Mouse (Mus musculus) limb, embryonic 13.5 days (tissue): ENCODE measurements at regions not wholly inside any gene's neighbourhood (a gene's known extent, or its start where the extent isn't known, plus 50 kb on each side); places are given as distances from the start of the nearest gene placed in this dataset.

ENCODE experiments used
- ATAC-seq: fragments of 200-750 bp; cut with Nextera tagmentation; 2 replicates; pipeline ENCODE4 v1.8.0; 2017; ENCODE audit warnings: low read depth, moderate number of reproducible peaks, moderate TSS enrichment; ENCODE audit not compliant: low FRiP score
- H3K27ac ChIP-seq: fragments of 300-500 bp; sonication (generic); 2 replicates; pipeline ENCODE4 v1.5.1; 2015; ENCODE audit warnings: inconsistent platforms, mild to moderate bottlenecking, moderate library complexity
- H3K27me3 ChIP-seq: fragments of 300-500 bp; sonication (generic); 2 replicates; pipeline ENCODE4 v1.6.1; 2015; ENCODE audit warnings: mild to moderate bottlenecking, inconsistent platforms
- H3K36me3 ChIP-seq: fragments of 300-500 bp; sonication (generic); 2 replicates; pipeline ENCODE4 v1.6.1; 2015; ENCODE audit warnings: inconsistent platforms, mild to moderate bottlenecking, moderate library complexity
- H3K4me1 ChIP-seq: fragments of 300-500 bp; sonication (generic); 2 replicates; pipeline ENCODE4 v1.6.1; 2015; ENCODE audit warnings: inconsistent platforms
- H3K4me2 ChIP-seq: fragments of 300-500 bp; sonication (generic); replicated peaks from 2 replicates; pipeline ENCODE4 v1.6.1; 2015; ENCODE audit warnings: inconsistent platforms, mild to moderate bottlenecking, moderate library complexity
- H3K4me3 ChIP-seq: fragments of 300-500 bp; sonication (generic); 2 replicates; pipeline ENCODE4 v1.5.1; 2015; ENCODE audit warnings: moderate library complexity, mild to moderate bottlenecking, inconsistent platforms
- H3K9ac ChIP-seq: fragments of 300-500 bp; sonication (generic); 2 replicates; pipeline ENCODE4 v1.6.1; 2015; ENCODE audit warnings: mild to moderate bottlenecking, inconsistent platforms
- H3K9me3 ChIP-seq: fragments of 300-500 bp; sonication (generic); 2 replicates; pipeline ENCODE4 v1.6.1; 2016; ENCODE audit warnings: inconsistent platforms
- WGBS: fragments of 180-500 bp; shearing (Covaris S2); methylation state at CpG from one replicate; pipeline ENCODE4 v1.1.7; 2015; 5-methylcytosine and 5-hydroxymethylcytosine counted together

DNA sequence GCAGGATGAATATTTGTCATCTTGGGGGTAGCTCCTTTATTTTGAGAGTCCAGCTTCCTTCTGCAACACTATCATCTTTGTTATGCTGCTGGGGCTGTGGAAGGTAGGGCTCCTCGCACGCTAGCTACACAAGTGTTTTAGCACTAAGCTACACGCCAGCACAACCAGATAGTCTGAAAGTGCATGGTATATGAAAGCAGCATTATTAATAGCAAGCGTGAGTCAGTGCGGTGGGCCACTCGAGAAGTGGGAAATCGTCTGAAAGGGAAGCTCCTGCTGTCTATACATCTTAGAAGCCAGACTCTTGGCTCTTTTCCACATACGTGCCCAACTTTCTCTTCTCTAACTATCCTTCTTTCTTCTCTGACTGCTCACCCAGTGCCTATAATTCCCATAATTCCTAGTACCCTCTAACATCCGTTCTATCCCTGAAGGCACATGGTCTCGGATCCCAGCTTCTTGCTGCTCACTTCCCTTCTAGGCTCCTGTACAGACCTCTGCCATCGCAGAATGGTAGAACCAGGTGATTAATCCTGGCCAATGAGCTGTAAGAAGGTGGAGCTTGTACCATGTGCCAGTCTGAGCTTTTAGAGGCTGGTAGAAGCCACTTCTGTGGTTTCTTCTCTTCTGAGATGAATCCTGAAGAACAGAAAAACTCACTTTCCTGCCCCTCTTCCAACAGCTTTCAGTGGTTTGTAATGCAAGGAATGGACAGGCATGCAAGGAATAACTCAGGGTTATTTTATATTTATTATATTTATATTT is 55.5 kb downstream of the E030025P04Rik start:
- no peak overlapping the region for H3K9ac ChIP-seq
- no peak overlapping the region for H3K4me2 ChIP-seq

DNA sequence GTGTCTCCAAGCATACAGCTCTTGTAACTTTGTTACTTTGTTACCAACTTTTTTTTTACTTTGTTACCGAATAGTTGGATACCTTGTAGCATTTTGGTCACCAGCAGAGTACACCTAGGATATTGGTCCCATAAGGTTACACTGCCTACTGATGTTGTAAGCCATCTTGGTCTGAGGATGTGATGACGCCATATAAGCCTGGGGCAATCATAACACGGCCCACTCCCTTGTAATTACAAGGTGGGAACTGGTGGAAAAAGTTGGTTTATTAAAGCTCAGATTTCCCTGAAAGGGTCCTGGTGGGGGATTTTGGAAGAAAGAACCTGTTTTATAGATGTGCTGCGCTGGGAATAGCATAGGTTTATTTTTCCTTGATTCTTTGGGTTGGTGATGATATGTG is 62.2 kb downstream of the E030025P04Rik start:
- Histone ChIP-seq H3K4me2 (peak overlapping the region; percentile 21), H3K9me3 (no peaks in the 10 kb centered on the region), H3K36me3 (no peaks in the 10 kb centered on the region), H3K9ac (no peak overlapping the region), H3K27ac (no peak overlapping the region), H3K4me1 (peaks cover 53% of the 10 kb centered on the region), H3K27me3 (no peaks in the 10 kb centered on the region; the same call in 1 of the 2 replicates), H3K4me3 (no peak overlapping the region)
- peak; percentile 54; the same call in 1 of the 2 replicates for ATAC-seq
- WGBS, result 47% methylated on average over 4 of the region's 4 CpGs

More for the DNA sequence above, 55.5 kb downstream of the E030025P04Rik start:
- no peak for ATAC-seq
- H3K9me3 ChIP-seq, result no peaks in the 10 kb centered on the region
- H3K27me3 ChIP-seq, result no peaks in the 10 kb centered on the region
- no peaks in the 10 kb centered on the region for H3K36me3 ChIP-seq
- no peak overlapping the region for H3K4me3 ChIP-seq
- H3K27ac ChIP-seq, result no peak overlapping the region
- WGBS, result 84% methylated on average over 11 of the region's 11 CpGs
- H3K4me1 ChIP-seq, result peaks cover 18% of the 10 kb centered on the region

DNA sequence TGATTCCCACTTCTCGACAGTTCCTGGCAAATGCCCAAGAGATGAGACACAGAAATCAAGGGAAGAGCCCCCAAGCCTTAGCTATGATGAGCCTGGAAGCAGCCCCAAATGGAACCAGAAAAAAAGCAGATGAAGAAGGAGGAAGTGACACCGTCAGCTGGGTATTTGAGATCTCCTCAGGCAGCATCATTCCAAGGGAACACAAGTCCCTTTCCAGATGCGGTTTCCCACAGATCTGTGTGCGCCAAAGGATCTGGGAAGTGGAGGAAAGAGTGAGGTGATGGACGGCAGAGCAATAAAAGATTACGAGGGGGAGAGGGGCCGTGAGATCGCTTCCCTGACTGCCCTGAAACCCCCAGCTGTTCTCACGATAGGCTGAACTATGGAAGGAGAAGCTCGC is 62.7 kb downstream of the E030025P04Rik start:
- Histone ChIP-seq H3K4me2 (peak overlapping the region; percentile 21), H3K9me3 (no peaks in the 10 kb centered on the region), H3K4me3 (no peak overlapping the region), H3K27ac (peak overlapping the region; percentile 23; the same call in 1 of the 2 replicates), H3K9ac (no peak overlapping the region), H3K27me3 (no peaks in the 10 kb centered on the region; the same call in 1 of the 2 replicates), H3K36me3 (no peaks in the 10 kb centered on the region), H3K4me1 (peaks cover 53% of the 10 kb centered on the region)
- whole genome bisulfite sequencing, result 17% methylated on average over 10 of the region's 10 CpGs
- peak; percentile 55; the same call in 1 of the 2 replicates for ATAC-seq

DNA sequence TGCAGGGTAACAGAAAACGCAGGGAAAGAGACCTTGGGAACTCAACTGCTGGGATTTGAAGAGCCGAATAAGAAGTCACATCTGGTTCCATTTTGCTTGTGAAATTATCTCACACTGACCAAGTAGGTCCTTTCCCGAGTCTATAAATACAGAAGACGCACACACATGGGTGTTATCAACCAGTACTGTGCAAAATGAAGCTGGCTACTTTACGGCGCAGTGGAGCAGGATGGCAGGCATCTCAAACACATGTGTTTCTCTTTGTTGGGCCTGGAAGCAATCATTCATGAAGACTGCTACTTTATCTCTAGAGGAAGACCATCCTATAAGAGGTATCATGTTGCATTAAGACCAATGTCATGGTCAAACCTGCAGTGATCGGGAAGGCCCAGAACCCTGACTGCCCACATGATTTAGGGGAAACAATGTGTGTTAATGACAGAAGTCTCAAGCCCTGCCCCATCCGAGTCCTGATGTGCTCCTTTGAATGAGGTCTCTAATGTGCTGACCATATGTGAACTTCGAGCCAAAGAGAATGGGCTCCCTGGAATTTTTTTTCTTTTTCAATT is 63.2 kb downstream of the E030025P04Rik start:
- Histone ChIP-seq H3K9me3 (no peaks in the 10 kb centered on the region), H3K36me3 (no peaks in the 10 kb centered on the region), H3K27me3 (no peaks in the 10 kb centered on the region; the same call in 1 of the 2 replicates), H3K4me1 (peaks cover 53% of the 10 kb centered on the region), H3K9ac (no peak overlapping the region), H3K27ac (peak overlapping the region; percentile 23; the same call in 1 of the 2 replicates), H3K4me3 (no peak overlapping the region), H3K4me2 (peak overlapping the region; percentile 21)
- WGBS, result 26% methylated on average over 9 of the region's 9 CpGs
- ATAC-seq, result peak; percentile 51; the same call in 1 of the 2 replicates

DNA sequence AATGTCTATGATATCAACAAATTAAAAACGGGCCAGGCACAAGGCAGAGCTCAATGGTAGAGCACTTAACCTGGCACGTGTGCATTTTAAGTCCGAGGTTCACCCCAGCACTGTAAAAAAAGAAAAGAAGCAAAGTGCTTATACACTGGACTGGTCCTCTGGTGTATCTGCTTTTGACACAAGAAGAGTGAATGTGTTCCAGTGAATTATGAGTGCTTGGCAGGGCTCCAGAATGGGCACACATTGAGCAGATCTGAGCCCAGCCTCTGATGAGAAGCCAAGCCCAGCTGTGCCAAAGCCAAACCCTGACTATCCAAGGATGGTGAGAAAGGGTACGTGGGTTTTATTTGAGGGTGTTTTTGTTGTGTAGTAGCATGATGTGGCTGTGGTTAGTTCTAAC is 64.7 kb downstream of the E030025P04Rik start:
- 62% methylated on average over 4 of the region's 4 CpGs for WGBS
- H3K4me3 ChIP-seq, result no peak overlapping the region
- ATAC-seq, result no peak
- H3K27me3 ChIP-seq, result no peaks in the 10 kb centered on the region; the same call in 1 of the 2 replicates
- H3K36me3 ChIP-seq, result no peaks in the 10 kb centered on the region
- H3K27ac ChIP-seq, result no peak overlapping the region
- no peak overlapping the region for H3K4me2 ChIP-seq
- H3K9ac ChIP-seq, result no peak overlapping the region
- peaks cover 42% of the 10 kb centered on the region for H3K4me1 ChIP-seq
- H3K9me3 ChIP-seq, result no peaks in the 10 kb centered on the region

- H3K4me1 ChIP-seq, result peaks cover 20% of the 10 kb centered on the region
- H3K27me3 ChIP-seq, result no peaks in the 10 kb centered on the region; the same call in 1 of the 2 replicates
- no peak overlapping the region for H3K9ac ChIP-seq
- H3K27ac ChIP-seq, result no peak overlapping the region
- H3K4me3 ChIP-seq, result no peak overlapping the region
- no peak for ATAC-seq
- no peaks in the 10 kb centered on the region for H3K36me3 ChIP-seq
- no peaks in the 10 kb centered on the region for H3K9me3 ChIP-seq
- no peak overlapping the region for H3K4me2 ChIP-seq
- WGBS, result 70% methylated on average over 19 of the region's 19 CpGs
Measured at GRCm38 (mm10) chr11:109076587-109077417, 67.4 kb downstream of the E030025P04Rik start.

DNA sequence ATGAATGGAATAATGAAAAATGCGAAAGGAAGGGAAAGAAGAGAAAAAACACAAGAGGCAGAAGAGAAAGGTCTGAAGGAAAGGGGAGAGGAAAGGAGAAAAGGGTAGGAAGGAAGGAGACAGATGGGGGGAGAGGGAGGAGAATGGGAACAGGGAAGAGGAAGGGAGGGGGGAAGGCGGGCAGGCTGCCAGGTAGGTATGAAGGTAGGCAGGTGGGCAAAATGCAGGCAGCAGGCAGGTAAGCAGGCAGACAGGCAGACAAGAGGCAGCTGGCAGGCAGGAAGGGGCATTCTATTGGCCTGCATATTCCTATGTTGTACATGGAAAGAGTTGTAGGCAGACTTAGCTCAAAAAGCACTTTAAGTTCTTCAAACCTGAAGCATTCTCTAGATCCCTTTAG is 72.8 kb downstream of the E030025P04Rik start:
- Histone ChIP-seq H3K9me3 (no peaks in the 10 kb centered on the region), H3K27ac (no peak overlapping the region), H3K4me2 (no peak overlapping the region), H3K4me1 (peaks cover 30% of the 10 kb centered on the region), H3K9ac (no peak overlapping the region), H3K27me3 (peaks cover 26% of the 10 kb centered on the region), H3K4me3 (no peak overlapping the region), H3K36me3 (no peaks in the 10 kb centered on the region)
- 61% methylated on average over 2 of the region's 2 CpGs for WGBS
- ATAC-seq, result no peak

GRCm38 (mm10) chr11:109070412-109070811 is 73.8 kb downstream of the E030025P04Rik start:
- Histone ChIP-seq H3K27ac (no peak overlapping the region), H3K4me2 (no peak overlapping the region), H3K4me3 (no peak overlapping the region), H3K9ac (no peak overlapping the region), H3K27me3 (peaks cover 26% of the 10 kb centered on the region), H3K36me3 (no peaks in the 10 kb centered on the region), H3K9me3 (no peaks in the 10 kb centered on the region), H3K4me1 (peaks cover 30% of the 10 kb centered on the region)
- whole genome bisulfite sequencing, result 38% methylated on average over 9 of the region's 9 CpGs
- no peak for ATAC-seq

DNA sequence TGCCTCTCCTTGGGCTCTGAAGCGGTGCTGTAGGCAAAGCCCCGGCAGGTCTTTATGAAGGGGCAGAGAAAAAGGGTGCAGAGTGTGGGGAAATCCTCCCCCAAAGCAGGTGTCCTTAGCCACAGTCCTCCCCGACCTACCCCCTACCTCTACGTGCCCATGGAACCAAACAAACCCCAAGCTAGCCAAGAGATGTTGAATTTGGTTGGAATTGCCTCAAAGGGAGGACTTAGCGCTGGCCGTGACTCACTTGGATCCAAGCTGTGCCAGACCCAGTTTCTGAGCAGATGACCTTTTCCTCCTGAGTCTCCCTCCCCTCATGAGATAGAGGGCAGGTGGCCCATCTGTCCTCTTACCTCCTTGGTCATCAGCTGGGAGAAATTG is 74.9 kb downstream of the E030025P04Rik start:
- Histone ChIP-seq H3K4me2 (peak overlapping the region; percentile 32), H3K9ac (no peak overlapping the region), H3K4me1 (peaks cover 30% of the 10 kb centered on the region), H3K27me3 (peaks cover 26% of the 10 kb centered on the region), H3K9me3 (no peaks in the 10 kb centered on the region), H3K36me3 (no peaks in the 10 kb centered on the region), H3K27ac (no peak overlapping the region), H3K4me3 (no peak overlapping the region)
- ATAC-seq, result no peak
- 38% methylated on average over 6 of the region's 6 CpGs for WGBS

DNA sequence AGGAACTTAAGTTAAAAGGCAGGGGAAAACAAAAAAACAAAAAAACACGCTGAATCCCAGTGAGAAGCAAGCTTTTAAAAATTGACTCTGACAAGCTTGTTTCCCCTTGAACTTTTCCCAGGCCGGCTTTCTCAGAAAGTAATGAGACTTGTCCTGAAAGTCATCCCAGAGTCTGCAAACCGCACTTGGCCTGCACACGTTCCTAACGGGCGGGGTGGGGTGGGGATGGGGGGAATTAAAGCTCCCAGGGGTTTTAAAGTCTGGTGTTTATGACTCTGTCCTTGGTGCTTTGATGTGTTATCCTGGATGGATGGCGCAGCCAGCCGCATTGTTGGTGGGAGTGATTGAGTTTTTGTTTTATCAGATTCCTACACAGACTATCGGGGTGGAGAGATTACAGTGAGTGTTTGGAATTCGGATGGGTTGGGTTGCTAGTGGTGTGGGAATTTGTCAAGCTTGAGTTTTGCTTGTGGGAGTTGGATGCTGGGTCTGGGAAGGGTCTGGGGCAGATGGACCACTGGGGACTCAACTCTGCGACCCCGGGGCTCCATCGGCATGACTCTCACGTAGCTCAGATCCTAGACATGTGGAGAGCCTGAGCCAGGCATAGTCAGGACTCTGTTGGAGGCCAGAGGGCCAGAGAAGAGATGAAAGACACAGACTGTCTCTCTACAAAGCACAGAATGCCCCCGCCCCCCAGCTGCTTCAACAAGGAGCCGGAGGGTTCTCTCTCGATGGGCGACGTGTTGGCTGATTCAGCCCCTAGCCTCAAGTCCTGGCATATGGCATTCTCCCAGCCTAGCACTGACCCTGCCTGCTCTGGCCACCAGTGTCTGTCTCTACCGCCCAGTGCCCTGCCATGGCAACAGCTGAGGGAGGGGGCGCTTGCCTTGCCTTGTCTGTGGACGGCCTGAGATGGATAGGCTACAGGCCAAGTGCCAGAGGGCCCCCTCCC is 75.5 kb downstream of the E030025P04Rik start:
- Histone ChIP-seq H3K27me3 (peaks cover 26% of the 10 kb centered on the region), H3K9me3 (no peaks in the 10 kb centered on the region; the same call in 1 of the 2 replicates), H3K4me1 (peaks cover 30% of the 10 kb centered on the region), H3K27ac (no peak overlapping the region), H3K36me3 (no peaks in the 10 kb centered on the region), H3K9ac (no peak overlapping the region), H3K4me3 (no peak overlapping the region), H3K4me2 (peak overlapping the region; percentile 32)
- 12% methylated on average over 22 of the region's 22 CpGs for whole genome bisulfite sequencing
- ATAC-seq, result peak; percentile 40; the same call in 1 of the 2 replicates

DNA sequence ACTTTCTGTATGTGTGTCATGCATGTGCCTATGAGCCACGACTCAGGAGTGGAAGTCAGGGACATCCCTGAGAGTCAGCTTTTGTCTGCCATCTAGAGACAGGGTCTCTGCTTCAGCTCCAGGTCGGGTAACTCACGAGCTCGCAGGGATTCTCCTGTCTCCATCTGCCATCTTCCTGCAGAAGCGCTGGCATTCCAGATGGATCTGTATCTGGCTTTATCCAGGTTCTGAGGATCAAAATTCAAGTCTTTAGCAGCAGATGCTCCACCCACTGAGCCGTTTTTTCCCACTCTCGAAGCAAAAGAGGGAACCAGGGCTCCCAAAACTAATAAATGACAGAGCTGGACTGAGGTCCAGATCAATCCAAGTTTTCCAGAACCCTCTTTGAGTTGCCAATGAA is 76.4 kb downstream of the E030025P04Rik start:
- Histone ChIP-seq H3K27me3 (peaks cover 26% of the 10 kb centered on the region), H3K9ac (no peak overlapping the region), H3K9me3 (no peaks in the 10 kb centered on the region; the same call in 1 of the 2 replicates), H3K27ac (no peak overlapping the region), H3K36me3 (no peaks in the 10 kb centered on the region), H3K4me2 (no peak overlapping the region), H3K4me1 (peaks cover 30% of the 10 kb centered on the region), H3K4me3 (no peak overlapping the region)
- WGBS, result 53% methylated on average over 7 of the region's 7 CpGs
- ATAC-seq, result no peak
